Mouse (Mus musculus) layer of hippocampus, postnatal 36 days (tissue): ENCODE measurements around the gene Fut8. TPM values are rescaled to one million over a fixed set of nuclear protein-coding genes. Genes with fewer than 3 reads are reported as not detected.

Experiments used
- DNase-seq, 2 experiments: peaks; one replicate each; pipeline ENCODE4 v3.0.0; 2022
- total RNA-seq, 2 experiments: library from RNA; stranded (reverse); gene quantifications; 2 replicates each; pipeline ENCODE4 v1.2.3; 2021

Fut8 gene
- total RNA-seq, 2 experiments from 2014 or later = 79.0 to 79.3 TPM

DNA sequence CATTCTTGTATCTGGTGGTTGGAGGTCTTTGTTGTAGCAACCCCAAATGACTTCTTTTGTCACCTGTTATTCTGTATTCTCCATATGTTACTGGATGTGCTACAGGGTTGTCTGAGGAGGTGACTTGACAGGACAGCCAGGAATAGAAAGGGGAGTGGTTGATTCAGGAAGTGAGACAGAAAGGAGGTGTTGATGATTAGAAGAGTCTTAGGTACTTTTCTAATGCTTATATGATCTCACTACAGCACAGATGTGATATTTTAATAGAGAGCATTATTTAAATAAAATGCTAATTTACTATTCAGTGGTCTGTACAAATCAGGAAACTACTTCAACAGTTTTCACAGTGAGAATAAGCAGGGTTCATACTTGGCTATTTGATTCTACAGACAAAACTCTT is 71.6 kb downstream of the Fut8 start:
- no peak for DNase-seq

DNA sequence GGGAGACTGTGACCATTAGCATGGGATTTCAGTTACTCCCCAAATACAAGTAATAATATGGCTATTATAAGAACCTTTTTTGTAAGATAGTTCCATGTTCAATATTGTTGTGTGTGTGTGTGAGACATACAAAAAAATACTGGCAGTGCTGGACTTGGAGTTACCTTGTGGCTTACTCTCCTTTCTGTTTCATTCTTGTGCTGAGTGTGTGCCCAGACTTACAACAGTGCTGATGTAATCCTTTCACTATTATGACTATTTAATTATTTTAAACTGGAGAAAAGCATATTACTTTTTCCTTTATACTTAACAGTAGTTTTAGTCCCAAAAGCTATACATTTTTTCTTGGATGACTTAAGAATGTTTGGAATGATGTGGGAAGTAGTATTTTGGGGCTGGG is 75.6 kb downstream of the Fut8 start:
- no peak for DNase-seq

DNA sequence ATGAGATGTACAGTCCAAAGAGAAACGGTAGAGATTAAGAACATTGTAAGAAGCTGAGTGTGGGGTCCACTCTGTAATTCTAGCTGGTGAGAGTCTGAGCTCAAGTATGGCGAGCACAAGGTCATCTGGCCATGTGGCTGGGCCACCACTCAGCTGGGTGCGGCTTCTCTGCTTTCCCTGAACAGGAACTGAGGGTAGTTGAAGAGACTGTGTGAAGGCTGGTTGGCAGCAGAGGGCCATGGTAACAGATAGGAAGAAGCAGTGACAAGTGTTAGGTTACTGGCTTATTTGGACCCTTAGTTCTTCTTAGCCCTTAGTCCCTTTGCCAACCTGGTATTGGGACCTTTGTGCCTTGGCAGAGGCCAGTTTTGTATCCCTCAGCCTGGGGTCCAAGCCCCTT is 86.2 kb downstream of the Fut8 start:
- DNase-seq = no peak

DNA sequence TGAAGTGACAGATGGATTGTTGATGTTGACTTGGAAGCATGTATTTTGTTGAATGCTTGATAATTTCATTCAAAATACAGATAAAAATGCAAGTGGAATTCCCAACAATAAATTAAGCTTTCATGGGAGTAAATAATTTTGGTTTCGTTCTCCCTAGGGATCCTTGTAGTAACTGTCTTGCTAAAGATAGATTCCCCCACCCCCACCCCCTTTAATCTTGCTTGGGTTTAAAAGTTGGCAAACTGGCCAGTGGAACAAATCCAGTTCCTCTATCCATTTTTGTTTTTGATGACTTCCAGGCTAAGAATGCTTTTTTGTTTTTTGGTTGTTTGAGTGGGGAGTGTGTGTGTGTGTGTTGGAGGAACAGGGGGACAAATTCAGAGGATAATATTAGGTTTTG is 108.6 kb downstream of the Fut8 start:
- DNase-seq = no peak

DNA sequence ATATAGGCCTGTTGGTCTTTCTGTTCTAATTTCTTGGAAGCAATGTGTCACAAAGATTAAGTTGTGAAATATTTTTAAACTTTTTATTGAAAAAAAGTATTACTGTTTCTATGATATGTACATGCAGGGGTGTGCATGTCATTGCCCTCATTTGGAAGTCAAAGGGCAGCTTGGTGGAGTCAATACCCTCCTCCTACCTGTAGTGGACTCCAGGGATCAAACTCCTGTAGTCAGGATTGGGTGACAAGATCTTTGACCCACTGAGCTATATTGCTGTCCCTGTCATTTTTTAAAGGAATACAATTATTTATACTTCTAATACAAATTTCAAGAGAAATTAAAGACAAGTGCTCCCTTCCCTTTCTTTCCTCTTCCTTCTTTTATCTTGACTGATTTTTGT is 111.6 kb downstream of the Fut8 start:
- DNase-seq = no peak

DNA sequence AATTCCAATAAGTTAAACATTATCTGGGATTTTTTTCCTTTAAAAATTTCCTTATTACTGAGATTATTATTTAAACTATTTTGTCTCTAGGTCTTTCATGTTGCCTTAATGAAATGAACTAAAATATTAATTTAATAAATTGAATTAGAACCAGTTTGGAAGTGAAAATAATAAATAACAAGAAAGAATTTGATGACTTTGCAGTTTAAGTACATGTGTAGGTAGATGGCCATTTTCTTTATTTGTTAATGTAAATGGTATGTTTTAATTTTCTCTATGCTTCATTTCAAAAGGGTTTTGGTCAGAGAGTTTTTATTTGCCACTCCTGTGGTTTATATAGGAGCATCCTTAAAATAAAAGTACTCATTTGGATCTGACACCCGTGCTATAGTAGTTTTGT is 177.8 kb downstream of the Fut8 start:
- no peak for DNase-seq

DNA sequence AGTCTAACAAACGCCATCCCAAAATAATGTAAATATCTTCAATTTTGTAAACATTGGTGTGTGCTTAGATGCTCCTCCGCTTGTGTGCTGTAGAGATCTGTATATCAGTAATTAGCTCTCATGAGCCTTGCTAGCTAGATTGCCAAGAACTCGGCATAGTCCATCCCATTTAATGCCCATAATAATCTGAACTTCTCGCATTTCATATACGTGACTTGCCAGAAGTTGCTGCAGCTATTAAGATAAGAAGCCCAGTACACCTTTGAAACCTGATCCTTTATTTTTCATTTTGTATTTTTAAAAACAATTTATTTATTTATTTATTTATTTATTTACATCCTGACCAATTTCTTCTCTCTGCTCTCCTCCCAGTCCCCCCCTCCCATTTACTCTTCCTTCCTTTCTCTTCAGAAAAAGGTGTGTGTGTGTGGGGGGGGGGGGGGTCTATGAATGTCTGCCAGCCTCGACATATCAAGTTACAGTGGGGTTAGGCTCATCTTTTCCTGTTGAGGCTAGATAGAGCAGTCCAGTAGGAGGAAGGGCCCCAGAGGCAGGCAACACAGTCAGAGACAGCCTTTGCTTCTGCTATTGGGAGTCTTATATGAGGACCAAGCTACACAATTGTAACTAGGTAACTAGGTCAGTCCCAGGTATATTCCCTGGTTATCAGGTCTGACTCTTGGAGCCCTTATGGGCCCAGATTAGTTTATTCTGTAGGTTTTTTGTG is 183.9 kb downstream of the Fut8 start:
- no peak for DNase-seq

DNA sequence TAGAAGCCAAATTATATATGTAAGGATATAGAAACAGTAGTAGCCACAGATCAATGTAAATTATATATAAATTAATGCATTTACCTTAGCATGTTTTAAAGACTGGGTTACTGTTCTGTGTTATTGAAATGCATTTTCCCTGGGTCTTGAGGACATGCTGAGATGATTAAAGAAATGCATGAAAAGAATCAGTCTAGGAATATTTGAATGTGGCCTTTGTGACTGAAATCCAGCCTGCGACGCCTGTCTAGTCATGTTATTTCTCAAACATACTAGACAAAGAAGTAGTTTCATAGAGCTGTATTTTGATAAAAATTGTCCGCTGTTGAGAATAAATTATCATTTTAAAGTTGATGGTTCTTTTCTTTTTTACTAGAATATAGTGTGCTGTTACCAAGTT is 188.2 kb downstream of the Fut8 start:
- DNase-seq = no peak

DNA sequence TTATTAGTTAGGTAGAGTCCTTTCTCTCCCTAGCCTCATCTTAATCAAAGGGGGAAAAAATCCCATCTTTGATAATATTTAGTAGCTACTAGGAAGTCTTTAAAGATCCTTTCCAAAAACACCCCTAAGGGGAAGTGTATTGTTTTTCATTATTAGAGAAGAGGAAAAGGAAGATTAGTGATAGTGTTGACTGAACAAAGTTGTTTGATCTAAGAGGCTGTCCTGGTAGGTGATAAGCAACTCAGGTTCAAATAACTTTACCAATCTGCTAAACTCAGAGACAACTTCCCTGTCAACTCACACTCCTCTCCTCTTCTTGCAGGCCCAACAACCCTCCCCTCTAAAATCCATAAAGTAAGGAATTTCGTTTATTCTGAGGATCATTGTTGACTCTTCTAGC is 190.2 kb downstream of the Fut8 start:
- no peak for DNase-seq

DNA sequence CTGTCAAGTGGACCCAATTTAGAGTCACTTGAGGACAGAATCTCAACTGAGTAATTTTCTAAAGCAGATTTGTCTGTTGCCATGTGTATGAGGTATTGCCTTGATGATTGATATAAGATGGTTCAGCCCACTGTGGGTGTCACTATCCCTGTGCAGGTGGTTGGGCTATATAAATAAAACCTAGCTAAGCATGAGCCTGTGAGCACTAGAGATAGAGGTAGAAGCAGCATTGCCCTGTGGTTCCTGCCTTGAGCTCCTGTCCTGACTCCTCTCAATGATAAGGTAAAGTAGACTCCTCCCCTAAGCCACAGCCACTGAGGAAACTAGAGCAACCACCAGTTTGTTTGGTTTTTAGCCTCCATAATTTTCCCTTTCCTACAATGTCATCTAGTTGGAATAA is 191.5 kb downstream of the Fut8 start:
- no peak for DNase-seq

DNA sequence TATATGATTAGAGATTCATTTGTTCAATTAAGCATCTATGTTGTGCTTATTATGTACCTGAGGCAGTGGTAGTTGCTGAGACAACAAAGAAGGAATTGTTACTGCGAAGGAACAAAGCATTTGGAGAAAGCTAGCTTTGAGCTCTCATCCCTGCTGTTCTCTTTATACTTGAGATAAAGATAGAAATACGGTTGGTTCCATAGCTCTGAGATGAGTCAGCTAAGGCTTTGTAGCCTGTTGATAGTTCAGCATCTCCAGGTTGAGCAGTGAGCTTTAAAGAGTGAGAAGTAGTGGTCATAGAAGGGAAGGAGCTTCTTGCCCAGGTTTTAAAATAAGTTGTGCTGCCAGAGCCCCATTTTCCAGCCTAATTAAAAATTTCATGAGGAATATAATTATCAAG is 198.8 kb downstream of the Fut8 start:
- no peak for DNase-seq

DNA sequence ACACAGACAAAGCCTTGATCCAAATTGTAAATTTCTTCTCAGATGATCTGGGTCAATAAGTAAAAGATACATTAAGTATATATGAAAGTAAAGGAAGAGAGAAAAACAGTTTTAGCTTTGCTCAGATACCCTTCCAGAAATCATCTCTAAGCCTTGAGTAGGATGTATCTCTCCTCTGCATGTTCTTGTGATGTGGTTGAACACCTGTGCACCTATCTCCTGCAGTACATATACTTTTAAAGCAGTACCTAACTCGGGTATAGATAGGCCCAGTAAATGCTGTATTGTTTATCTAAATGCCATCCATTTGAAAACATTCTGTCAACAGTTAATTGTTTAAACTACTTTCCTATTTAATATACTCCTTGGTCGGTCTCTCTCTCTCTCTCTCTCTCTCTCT is 212.9 kb downstream of the Fut8 start:
- DNase-seq = no peak

DNA sequence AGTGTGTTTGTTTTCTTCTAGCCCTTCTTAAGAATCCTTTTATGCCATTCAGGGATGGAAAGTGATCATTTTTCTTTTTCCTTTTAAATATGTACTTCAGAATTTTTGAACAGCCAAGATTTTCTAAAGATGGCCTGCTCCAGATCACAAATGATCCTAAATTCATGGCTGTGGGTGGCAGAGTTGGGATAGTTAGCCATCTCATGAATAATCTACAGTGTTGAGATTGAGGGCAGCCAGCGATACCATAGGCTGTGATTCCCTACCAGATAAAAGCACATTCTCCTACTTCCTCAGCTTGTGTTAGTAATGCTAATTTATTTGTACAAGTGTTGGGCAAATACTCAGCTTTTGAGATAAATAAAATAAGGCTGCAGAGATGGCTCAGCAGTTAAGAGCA is 228.3 kb downstream of the Fut8 start:
- no peak for DNase-seq

DNA sequence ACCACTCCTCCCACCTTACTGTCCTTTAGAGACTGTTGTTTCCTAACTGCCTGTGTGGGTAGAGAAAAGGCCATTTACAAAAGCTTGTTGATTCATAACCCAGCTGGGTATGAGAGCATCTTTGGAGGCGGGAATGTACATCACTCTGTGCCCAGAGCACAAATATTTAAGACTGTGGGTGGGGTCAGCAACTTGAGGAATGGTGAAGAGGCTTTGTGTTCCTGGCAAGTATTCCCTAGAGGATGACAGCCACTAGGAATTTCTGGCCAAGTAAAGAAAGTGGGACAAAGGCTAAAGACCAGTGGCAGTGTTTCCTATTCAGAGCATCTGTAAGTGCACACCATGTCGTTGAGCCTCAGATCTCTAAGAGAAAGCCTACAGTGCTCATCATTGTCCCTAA is 242.0 kb downstream of the Fut8 start:
- no peak for DNase-seq

DNA sequence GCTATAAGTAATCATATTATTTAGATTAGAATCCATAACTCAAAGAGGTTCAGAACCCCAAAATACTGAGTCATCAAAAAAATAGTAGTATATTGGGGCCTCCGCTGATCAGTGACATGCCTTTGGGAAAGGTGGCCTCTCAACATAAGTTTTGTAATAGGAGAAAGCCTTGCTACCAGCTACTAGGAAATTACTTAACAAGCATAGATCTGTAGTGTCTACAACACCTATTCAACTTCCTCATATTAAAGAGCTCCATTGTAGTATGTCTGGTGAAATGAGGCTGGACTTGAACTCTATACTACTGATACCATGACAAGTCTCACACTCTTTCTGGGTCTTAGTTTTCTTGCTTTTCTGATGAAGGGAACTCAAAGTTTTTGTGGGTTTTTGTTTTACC is 243.2 kb downstream of the Fut8 start:
- DNase-seq = no peak

DNA sequence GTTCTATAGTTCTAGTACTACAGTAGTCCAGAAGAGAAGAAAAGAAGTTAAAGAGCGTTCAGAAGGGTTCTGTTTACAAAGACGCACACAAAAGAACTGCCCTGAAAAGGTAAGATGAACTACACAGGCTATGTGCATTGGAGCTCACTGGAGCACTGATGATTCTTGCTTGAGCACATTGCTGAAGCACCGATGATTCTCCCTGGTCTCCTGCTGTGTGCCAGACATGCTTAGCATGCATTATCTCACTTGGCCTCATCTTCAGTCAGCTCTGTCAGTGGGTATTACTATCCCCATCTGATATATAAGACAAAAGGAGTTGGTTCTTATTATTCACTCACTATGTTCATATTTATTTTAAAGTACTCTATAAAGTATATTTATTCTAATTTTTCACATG is 243.9 kb downstream of the Fut8 start:
- no peak for DNase-seq

DNA sequence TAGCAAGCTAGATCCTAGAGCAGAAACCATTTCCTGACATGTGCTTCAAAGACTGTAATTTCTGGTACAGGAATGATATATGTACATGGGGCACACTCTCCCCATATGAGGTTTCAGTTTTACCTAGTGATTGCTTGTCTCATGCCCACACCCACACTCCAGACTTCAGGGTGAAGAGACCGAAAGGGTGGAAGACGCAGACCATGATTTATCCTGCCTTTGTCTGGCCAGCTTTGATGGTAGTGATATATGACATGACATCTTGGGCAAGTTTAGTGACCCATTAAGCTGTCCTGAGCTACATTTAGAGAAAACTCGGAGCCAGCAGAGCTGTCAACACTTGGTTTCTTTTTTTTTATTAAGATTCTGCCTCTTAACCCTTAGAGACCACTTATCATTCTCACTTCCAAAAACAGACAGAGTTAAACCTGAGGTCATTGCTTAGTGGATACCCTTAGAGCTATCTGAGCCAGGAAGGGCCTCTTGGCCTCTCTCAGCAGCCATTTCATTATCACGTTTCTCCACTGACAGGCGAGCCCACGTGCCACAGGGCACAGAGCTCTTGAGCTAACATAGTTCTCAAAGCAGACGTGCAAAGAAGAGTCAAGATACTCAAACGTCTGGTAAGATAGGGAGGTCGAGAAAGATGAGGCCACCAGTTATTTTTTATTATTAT is 245.4 kb downstream of the Fut8 start:
- DNase-seq = no peak

DNA sequence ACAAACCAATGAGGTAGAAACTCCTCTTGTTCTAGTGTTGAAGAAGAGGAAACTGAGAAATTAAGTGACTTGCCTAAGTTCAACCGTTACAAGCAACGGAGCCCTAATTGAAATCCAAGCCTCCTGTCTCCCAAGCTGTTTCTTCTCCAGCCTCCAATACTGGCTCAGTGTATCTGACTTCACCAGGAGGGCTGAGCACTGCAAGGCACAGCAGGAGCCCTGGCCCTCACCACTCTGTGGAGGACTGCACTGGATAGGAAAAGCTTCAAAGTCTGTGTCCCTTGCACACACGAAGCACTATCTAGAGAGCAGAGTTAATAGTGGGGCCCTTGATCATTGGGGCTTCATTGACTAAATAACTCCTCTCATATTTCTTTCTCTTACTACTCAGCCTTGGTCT is 246.8 kb downstream of the Fut8 start:
- no peak for DNase-seq

DNA sequence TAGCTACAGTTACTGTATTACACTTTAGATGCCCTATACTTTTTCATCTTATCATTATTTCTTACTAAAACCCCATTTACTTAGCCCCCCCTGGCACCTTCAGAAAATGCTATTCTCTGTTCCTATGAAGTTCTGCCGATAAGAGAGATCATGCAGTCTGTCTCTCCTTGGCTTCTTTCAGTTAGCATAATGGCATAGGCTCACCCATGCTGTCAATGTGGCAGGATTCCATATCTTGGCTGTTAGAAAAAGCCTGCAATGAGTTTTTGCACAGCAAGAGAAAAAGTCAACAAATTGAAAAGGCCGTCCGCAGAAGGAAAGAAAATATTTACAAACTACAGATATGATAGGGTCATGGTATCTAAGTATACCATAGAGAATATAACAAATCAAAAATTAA is 253.6 kb downstream of the Fut8 start:
- no peak for DNase-seq

DNA sequence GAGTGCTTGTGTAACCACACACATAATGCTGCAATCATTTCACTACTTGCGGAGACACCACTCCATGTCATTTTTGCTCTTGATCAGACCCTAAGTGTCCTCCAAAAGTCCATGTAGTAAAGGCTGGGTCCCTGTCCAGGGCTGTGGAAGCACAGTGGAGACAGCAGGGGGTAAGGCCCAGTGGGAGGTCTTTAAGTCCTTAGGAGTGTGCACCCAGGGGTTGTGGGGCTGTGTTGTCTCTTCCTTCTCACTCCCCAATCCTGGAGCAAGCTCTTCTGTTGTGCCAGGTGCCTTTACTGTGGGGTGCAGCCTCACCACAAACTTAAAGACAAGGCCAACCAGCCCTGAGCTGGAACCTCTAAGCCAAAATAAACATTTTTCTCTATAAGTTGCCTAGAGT is 257.9 kb downstream of the Fut8 start:
- DNase-seq = no peak

DNA sequence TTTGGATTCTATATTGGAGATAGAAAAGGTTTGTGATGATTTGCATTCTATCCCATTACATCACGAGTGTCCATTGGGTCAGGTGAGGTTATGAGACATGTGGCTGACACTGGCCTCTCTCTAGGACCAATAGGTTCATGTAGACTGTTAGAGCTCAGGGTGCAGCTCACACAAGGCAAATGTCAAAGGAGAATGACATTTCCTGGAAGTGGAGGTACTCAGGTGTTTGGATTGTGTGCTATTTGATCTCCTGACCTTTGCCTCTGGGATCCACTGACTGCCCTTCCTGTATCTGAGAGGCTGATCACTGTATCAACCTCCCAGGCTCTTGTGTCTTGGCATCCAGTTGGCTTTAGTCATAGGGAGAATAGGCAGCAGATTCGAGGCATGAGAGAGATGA is 260.2 kb downstream of the Fut8 start:
- no peak for DNase-seq

DNA sequence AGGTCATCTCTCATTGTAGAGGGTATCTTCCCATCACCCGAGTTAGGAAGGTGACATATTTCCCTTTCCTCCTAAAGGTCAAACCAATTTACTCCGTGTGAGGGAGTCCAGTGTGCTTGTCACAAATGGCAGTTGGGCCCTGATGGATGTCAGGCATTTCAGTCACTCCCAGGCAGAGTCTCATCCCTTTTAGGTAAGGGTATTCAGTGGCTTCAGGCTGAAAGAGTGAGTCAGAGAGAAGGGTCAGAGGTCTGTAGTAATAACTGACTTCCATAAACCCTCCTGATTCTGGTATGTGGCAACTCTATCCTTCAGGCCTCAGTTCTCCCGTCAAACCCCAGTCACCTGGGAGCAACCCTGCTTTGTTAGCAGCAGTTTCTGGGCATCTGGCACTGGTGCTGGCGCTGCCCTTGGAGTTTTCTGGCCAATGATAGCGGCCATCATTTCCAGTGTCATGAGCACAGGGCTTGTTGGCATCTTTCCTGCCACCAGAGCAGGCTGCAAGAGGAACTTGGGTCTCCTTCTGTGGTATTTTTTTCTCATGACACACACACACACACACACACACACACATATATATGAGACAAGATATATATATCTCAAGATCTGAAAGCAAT is 262.6 kb downstream of the Fut8 start:
- DNase-seq = no peak

DNA sequence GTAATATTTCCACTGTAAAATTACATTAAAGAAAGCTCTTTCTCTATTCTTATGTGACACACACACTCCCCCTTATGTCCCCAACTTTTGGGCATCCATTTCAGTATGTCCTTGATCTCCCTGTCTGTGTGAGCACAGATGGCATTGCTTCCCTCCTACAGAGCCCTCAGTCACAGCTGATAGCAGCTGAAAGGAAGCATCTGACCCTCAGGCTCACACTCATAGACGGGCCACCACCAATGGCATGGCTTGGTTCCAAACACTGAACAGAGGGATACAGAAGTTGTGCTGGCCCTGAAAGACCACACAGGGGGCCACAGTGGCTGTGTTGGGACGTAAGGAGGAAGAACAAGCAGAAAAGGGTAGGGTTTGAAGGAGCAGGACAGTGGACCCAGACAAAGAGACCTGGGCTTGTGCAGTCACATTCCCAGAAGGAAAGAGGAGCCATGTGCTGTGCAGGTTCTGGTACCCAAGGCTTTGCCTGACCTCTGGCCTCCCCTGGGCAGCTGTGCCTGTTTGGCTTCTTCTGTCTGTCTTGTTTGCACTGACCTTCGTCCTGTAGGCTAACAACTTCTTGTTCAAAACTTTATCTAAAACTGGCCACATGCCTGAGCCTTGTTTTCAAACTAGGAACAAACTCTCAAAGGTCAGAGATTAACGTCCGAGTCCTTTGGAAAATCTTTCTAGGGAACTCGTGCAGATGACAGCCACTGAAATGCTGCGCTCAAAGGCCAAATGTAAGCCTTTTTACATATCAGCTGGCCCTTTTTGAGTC is 263.7 kb downstream of the Fut8 start:
- no peak for DNase-seq
